Mouse (Mus musculus) heart, embryonic 11.5 days (tissue): Measurements from ENCODE around the gene Usp6nl. TPM values are rescaled to one million over a fixed set of nuclear protein-coding genes. Genes with fewer than 3 reads are reported as not detected.

Experiments used
- ATAC-seq: fragments of 200-750 bp; cut with Nextera tagmentation; replicated peaks from 2 replicates; pipeline ENCODE4 v1.8.0; 2017; ENCODE audit warnings: moderate library complexity; ENCODE audit not compliant: insufficient number of reproducible peaks, low FRiP score, low TSS enrichment
- H3K27ac ChIP-seq: fragments of 300-500 bp; sonication (generic); 2 replicates; pipeline ENCODE4 v1.5.1; 2014; ENCODE audit warnings: mild to moderate bottlenecking, low read depth, low read length
- H3K27me3 ChIP-seq: fragments of 300-500 bp; sonication (generic); 2 replicates; pipeline ENCODE4 v1.6.1; 2014; ENCODE audit warnings: mild to moderate bottlenecking, low read length, mixed read lengths; ENCODE audit not compliant: control insufficient read depth, insufficient read depth
- H3K36me3 ChIP-seq: fragments of 300-500 bp; sonication (generic); 2 replicates; pipeline ENCODE4 v1.6.1; 2014; ENCODE audit warnings: mild to moderate bottlenecking, low read length, moderate library complexity, mixed read lengths; ENCODE audit not compliant: control insufficient read depth, insufficient read depth
- H3K4me1 ChIP-seq: fragments of 300-500 bp; sonication (generic); 2 replicates; pipeline ENCODE4 v1.6.1; 2014; ENCODE audit warnings: low read length; ENCODE audit not compliant: control insufficient read depth, insufficient read depth
- H3K4me2 ChIP-seq: fragments of 300-500 bp; sonication (generic); 2 replicates; pipeline ENCODE4 v1.6.1; 2014; ENCODE audit warnings: mild to moderate bottlenecking, moderate library complexity
- H3K4me3 ChIP-seq: fragments of 300-500 bp; sonication (generic); 2 replicates; pipeline ENCODE4 v1.5.1; 2014; ENCODE audit warnings: low read depth, low read length
- H3K9ac ChIP-seq: fragments of 300-500 bp; sonication (generic); 2 replicates; pipeline ENCODE4 v1.6.1; 2014; ENCODE audit warnings: mild to moderate bottlenecking, low read depth, low read length, moderate library complexity
- H3K9me3 ChIP-seq: fragments of 300-500 bp; sonication (generic); replicated peaks from 2 replicates; pipeline ENCODE4 v1.6.1; 2016; ENCODE audit warnings: low read length; ENCODE audit not compliant: control insufficient read depth
- WGBS: fragments of 180-500 bp; shearing (Covaris S2); extraction: QIAGEN DNeasy Blood & Tissue Kit; methylation state at CpG from one replicate; pipeline ENCODE4 v1.1.7; 2014; ENCODE audit not compliant: insufficient replicate concordance; 5-methylcytosine and 5-hydroxymethylcytosine counted together
- polyA plus RNA-seq: library from polyadenylated mRNA; unstranded; fragments of >200 nt; fragmentation: Nextera tagmentation; extraction: Ambion mirVana; gene quantifications from 2 replicates; pipeline ENCODE4 v1.2.1, GENCODE M21; 2014

Gene Usp6nl
- polyA plus RNA-seq, 1 experiment from 2014 or later, result 8.1 TPM

DNA sequence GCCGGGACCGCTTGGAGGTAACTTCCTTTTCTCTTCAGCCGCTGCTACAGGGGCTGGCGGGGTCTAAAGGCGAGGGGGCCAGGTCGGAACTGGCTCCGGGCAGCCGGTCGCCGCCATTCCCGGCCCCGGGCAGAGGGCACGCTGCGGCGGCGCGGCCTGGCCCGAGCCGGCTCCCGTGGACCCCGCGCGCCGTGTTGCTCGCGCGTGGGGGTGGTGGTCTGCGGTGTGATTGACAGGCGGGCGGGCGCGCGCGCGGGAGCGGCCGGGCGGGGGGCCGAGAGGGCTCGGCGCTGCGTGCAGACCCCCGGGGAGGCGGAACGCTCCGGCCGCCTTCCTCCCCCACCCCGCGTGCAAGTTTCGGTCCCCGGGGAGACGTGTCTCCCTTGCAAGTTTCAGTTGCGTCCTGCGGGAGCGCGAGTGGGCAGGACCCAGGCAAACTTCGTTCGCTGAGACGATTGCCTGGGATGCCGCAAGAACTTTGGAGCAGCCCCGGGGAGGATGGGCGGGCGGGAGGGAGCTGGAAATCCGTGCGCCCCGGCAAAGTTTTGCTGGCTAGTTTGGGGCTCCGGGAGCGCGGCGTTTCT, 563 bp downstream of the Usp6nl start:
- no peaks in the 10 kb centered on the region for H3K27me3 ChIP-seq
- under 1% methylated on average over 23 of the region's 70 CpGs for WGBS
- H3K4me2 ChIP-seq, result peak overlapping the region; percentile 73
- no peaks in the 10 kb centered on the region for H3K9me3 ChIP-seq
- H3K36me3 ChIP-seq, result no peaks in the 10 kb centered on the region
- peak overlapping the region; percentile 98 for H3K27ac ChIP-seq
- peak overlapping the region; percentile 97 for H3K4me3 ChIP-seq
- peaks cover 4% of the 10 kb centered on the region; the same call in 1 of the 2 replicates for H3K4me1 ChIP-seq
- H3K9ac ChIP-seq, result peak overlapping the region; percentile 98
- ATAC-seq, result peak; percentile 69

DNA sequence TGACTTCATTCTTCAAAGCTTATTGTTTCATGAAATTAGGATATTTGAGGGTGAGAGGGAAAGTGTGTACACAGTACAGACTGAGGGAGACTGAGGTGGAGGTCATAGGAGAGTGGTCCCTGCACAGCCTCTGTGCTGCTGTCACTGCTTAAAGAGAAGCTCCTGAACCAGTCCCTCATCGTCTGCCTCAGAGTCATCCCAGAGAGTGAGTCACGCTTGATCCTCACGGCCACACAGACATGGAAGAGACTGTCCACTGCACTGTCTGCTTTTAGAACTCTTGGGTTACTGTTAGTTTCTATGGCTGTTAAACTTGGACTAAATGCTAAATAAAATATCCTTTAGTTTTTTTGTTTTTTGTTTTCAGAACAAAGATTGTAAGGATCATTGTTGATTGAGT, 3.2 kb downstream of the Usp6nl start:
- WGBS, result 32% methylated on average over 3 of the region's 3 CpGs
- no peak overlapping the region for H3K4me3 ChIP-seq
- no peaks in the 10 kb centered on the region for H3K27me3 ChIP-seq
- no peak for ATAC-seq
- H3K36me3 ChIP-seq, result no peaks in the 10 kb centered on the region
- no peaks in the 10 kb centered on the region for H3K9me3 ChIP-seq
- peaks cover 7% of the 10 kb centered on the region; the same call in 1 of the 2 replicates for H3K4me1 ChIP-seq
- H3K27ac ChIP-seq, result no peak overlapping the region
- no peak overlapping the region for H3K9ac ChIP-seq
- H3K4me2 ChIP-seq, result no peak overlapping the region

DNA sequence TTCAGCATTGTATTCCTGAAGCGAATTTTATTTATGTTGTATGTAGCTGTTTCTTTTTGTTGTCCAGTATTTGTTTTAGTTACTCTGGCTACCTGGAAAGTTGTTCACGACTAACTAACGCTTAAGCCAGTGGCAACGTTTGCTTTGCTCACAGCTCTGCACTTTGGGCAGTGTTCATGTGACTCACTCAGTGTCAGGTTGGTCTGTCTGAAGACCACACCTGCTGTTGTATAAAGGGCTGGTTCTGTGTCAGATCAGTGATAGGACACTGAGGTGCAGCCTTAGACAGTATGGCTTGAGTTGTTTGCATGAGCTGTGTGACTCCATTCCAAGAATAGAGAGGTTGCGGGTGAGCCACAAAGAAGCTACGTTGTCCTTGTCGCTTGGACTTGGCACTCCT, 6.5 kb downstream of the Usp6nl start:
- no peak for ATAC-seq
- H3K27ac ChIP-seq, result no peak overlapping the region
- WGBS, result 85% methylated on average over 7 of the region's 7 CpGs

GRCm38 (mm10) chr2:6330756-6331155, 8.3 kb downstream of the Usp6nl start:
- Histone ChIP-seq H3K4me3 (no peak overlapping the region), H3K4me1 (peaks cover 18% of the 10 kb centered on the region), H3K4me2 (no peak overlapping the region), H3K27ac (no peak overlapping the region), H3K27me3 (no peaks in the 10 kb centered on the region), H3K36me3 (no peaks in the 10 kb centered on the region), H3K9me3 (no peaks in the 10 kb centered on the region), H3K9ac (no peak overlapping the region)
- ATAC-seq, result no peak
- 79% methylated on average over 8 of the region's 8 CpGs for WGBS

More for the DNA sequence above, 6.5 kb downstream of the Usp6nl start:
- Histone ChIP-seq H3K36me3 (no peaks in the 10 kb centered on the region), H3K27me3 (no peaks in the 10 kb centered on the region), H3K4me3 (no peak overlapping the region), H3K4me2 (no peak overlapping the region), H3K4me1 (peaks cover 14% of the 10 kb centered on the region), H3K9ac (no peak overlapping the region), H3K9me3 (no peaks in the 10 kb centered on the region)

- no peak overlapping the region for H3K4me3 ChIP-seq
- WGBS, result 61% methylated on average over 7 of the region's 7 CpGs
- no peaks in the 10 kb centered on the region for H3K27me3 ChIP-seq
- H3K27ac ChIP-seq, result no peak overlapping the region
- H3K9me3 ChIP-seq, result no peaks in the 10 kb centered on the region
- H3K4me2 ChIP-seq, result no peak overlapping the region
- no peak for ATAC-seq
- no peaks in the 10 kb centered on the region for H3K36me3 ChIP-seq
- peaks cover 18% of the 10 kb centered on the region for H3K4me1 ChIP-seq
- no peak overlapping the region for H3K9ac ChIP-seq
Measured at GRCm38 (mm10) chr2:6331324-6332137, 9.1 kb downstream of the Usp6nl start.

GRCm38 (mm10) chr2:6333570-6333969, 11.1 kb downstream of the Usp6nl start:
- peaks cover 18% of the 10 kb centered on the region for H3K4me1 ChIP-seq
- no peak overlapping the region for H3K4me2 ChIP-seq
- no peaks in the 10 kb centered on the region for H3K36me3 ChIP-seq
- 83% methylated on average over 1 of the region's 1 CpGs for WGBS
- H3K27ac ChIP-seq, result no peak overlapping the region
- no peak overlapping the region for H3K9ac ChIP-seq
- no peaks in the 10 kb centered on the region for H3K27me3 ChIP-seq
- H3K9me3 ChIP-seq, result no peaks in the 10 kb centered on the region
- no peak overlapping the region for H3K4me3 ChIP-seq
- no peak for ATAC-seq

GRCm38 (mm10) chr2:6334011-6334410, 11.5 kb downstream of the Usp6nl start:
- Histone ChIP-seq H3K27me3 (no peaks in the 10 kb centered on the region), H3K4me3 (no peak overlapping the region), H3K27ac (no peak overlapping the region), H3K9me3 (no peaks in the 10 kb centered on the region), H3K4me1 (peaks cover 18% of the 10 kb centered on the region), H3K9ac (no peak overlapping the region), H3K36me3 (no peaks in the 10 kb centered on the region), H3K4me2 (no peak overlapping the region)
- WGBS, result 83% methylated on average over 6 of the region's 6 CpGs
- ATAC-seq, result no peak

GRCm38 (mm10) chr2:6335032-6335735, 12.7 kb downstream of the Usp6nl start:
- H3K9me3 ChIP-seq, result no peaks in the 10 kb centered on the region
- no peak for ATAC-seq
- H3K4me1 ChIP-seq, result peaks cover 18% of the 10 kb centered on the region
- H3K9ac ChIP-seq, result no peak overlapping the region
- H3K36me3 ChIP-seq, result no peaks in the 10 kb centered on the region
- no peak overlapping the region for H3K4me2 ChIP-seq
- 84% methylated on average over 14 of the region's 14 CpGs for WGBS
- H3K4me3 ChIP-seq, result no peak overlapping the region
- H3K27me3 ChIP-seq, result no peaks in the 10 kb centered on the region
- no peak overlapping the region for H3K27ac ChIP-seq
